Mouse (Mus musculus) liver, embryonic 16.5 days (tissue): Measurements from ENCODE around the gene Vegfb. TPM values are rescaled to one million over a fixed set of nuclear protein-coding genes. Genes with fewer than 3 reads are reported as not detected.

Experiments
- ATAC-seq: fragments of 200-750 bp; cut with Nextera tagmentation; 2 replicates; pipeline ENCODE4 v1.8.0; 2017; ENCODE audit warnings: low read depth, mild to moderate bottlenecking, moderate number of reproducible peaks, moderate library complexity
- H3K27ac ChIP-seq: fragments of 300-500 bp; sonication (generic); 2 replicates; pipeline ENCODE4 v1.5.1; 2014; ENCODE audit warnings: mild to moderate bottlenecking, low read length
- H3K27me3 ChIP-seq: fragments of 300-500 bp; sonication (generic); 2 replicates; pipeline ENCODE4 v1.6.1; 2014; ENCODE audit warnings: low read depth, low read length, mixed read lengths; ENCODE audit not compliant: control insufficient read depth, insufficient read depth
- H3K36me3 ChIP-seq: fragments of 300-500 bp; sonication (generic); 2 replicates; pipeline ENCODE4 v1.6.1; 2014; ENCODE audit warnings: mild to moderate bottlenecking; ENCODE audit not compliant: control insufficient read depth, insufficient read depth
- H3K4me1 ChIP-seq: fragments of 300-500 bp; sonication (generic); 2 replicates; pipeline ENCODE4 v1.6.1; 2014; ENCODE audit warnings: low read depth, low read length, mixed read lengths; ENCODE audit not compliant: control insufficient read depth
- H3K4me2 ChIP-seq: fragments of 300-500 bp; sonication (generic); 2 replicates; pipeline ENCODE4 v1.6.1; 2014; ENCODE audit warnings: low read depth, low read length, mixed read lengths
- H3K4me3 ChIP-seq: fragments of 300-500 bp; sonication (generic); 2 replicates; pipeline ENCODE4 v1.5.1; 2014; ENCODE audit warnings: low read depth, mild to moderate bottlenecking, low read length
- H3K9ac ChIP-seq: fragments of 300-500 bp; sonication (generic); 2 replicates; pipeline ENCODE4 v1.6.1; 2014; ENCODE audit warnings: low read depth, low read length
- H3K9me3 ChIP-seq: fragments of 300-500 bp; sonication (generic); replicated peaks from 2 replicates; pipeline ENCODE4 v1.6.1; 2016; ENCODE audit warnings: low read length; ENCODE audit not compliant: control insufficient read depth
- WGBS: fragments of 180-500 bp; shearing (Covaris S2); extraction: QIAGEN DNeasy Blood & Tissue Kit; methylation state at CpG from one replicate; pipeline ENCODE4 v1.1.7; 2014; ENCODE audit not compliant: insufficient replicate concordance; 5-methylcytosine and 5-hydroxymethylcytosine counted together
- polyA plus RNA-seq: library from polyadenylated mRNA; unstranded; fragments of >200 nt; fragmentation: Nextera tagmentation; extraction: Ambion mirVana; gene quantifications from 2 replicates; pipeline ENCODE4 v1.2.1, GENCODE M21; 2015

Gene Vegfb
- polyA plus RNA-seq, 1 experiment from 2014 or later, result 10.5 TPM

- 25% methylated on average over 29 of the region's 29 CpGs for WGBS
- H3K27me3 ChIP-seq, result peaks cover 5% of the 10 kb centered on the region
- peak overlapping the region; percentile 79 for H3K4me3 ChIP-seq
- H3K36me3 ChIP-seq, result no peaks in the 10 kb centered on the region
- no peak overlapping the region for H3K27ac ChIP-seq
- peak overlapping the region; percentile 93 for H3K4me2 ChIP-seq
- no peaks in the 10 kb centered on the region for H3K9me3 ChIP-seq
- H3K4me1 ChIP-seq, result peaks cover 17% of the 10 kb centered on the region
- ATAC-seq, result no peak
- peak overlapping the region; percentile 81 for H3K9ac ChIP-seq
These were observed 46.8 kb downstream of the Vegfb start for GRCm38 (mm10) chr19:6940396-6941351.

GRCm38 (mm10) chr19:6939106-6940002, 48.1 kb downstream of the Vegfb start:
- no peak overlapping the region for H3K9ac ChIP-seq
- WGBS, result 78% methylated on average over 20 of the region's 20 CpGs
- no peak for ATAC-seq

GRCm38 (mm10) chr19:6937541-6938465, 49.6 kb downstream of the Vegfb start:
- WGBS, result 75% methylated on average over 16 of the region's 16 CpGs
- H3K4me2 ChIP-seq, result no peak overlapping the region
- no peak overlapping the region for H3K9ac ChIP-seq
- peaks cover 34% of the 10 kb centered on the region for H3K27me3 ChIP-seq
- no peak overlapping the region for H3K4me3 ChIP-seq
- no peaks in the 10 kb centered on the region for H3K9me3 ChIP-seq
- H3K27ac ChIP-seq, result no peak overlapping the region
- H3K4me1 ChIP-seq, result peaks cover 17% of the 10 kb centered on the region
- H3K36me3 ChIP-seq, result no peaks in the 10 kb centered on the region
- ATAC-seq, result no peak

More at GRCm38 (mm10) chr19:6939106-6940002, 48.1 kb downstream of the Vegfb start:
- Histone ChIP-seq H3K27ac (no peak overlapping the region), H3K27me3 (peaks cover 18% of the 10 kb centered on the region), H3K9me3 (no peaks in the 10 kb centered on the region), H3K4me2 (no peak overlapping the region), H3K4me1 (peaks cover 17% of the 10 kb centered on the region), H3K36me3 (no peaks in the 10 kb centered on the region), H3K4me3 (no peak overlapping the region)

GRCm38 (mm10) chr19:6936299-6936698, 51.2 kb downstream of the Vegfb start:
- Histone ChIP-seq H3K9ac (no peak overlapping the region), H3K9me3 (no peaks in the 10 kb centered on the region), H3K27me3 (peaks cover 49% of the 10 kb centered on the region), H3K4me1 (peaks cover 14% of the 10 kb centered on the region), H3K4me3 (no peak overlapping the region), H3K4me2 (no peak overlapping the region), H3K36me3 (no peaks in the 10 kb centered on the region), H3K27ac (no peak overlapping the region)
- WGBS, result 26% methylated on average over 3 of the region's 3 CpGs
- no peak for ATAC-seq

GRCm38 (mm10) chr19:6934195-6934977, 53.1 kb downstream of the Vegfb start, which contains the start of gene Kcnk4:
Kcnk4 (minus strand) TSS chr19:6934515.
- peak within 1 kb of the TSS; percentile 18; the same call in 1 of the 2 replicates for H3K4me3 ChIP-seq
- H3K4me1 ChIP-seq, result peaks cover 4% of the 10 kb centered on the region
- 13% methylated on average over 22 of the region's 23 CpGs for WGBS
- no peaks in the 10 kb centered on the region for H3K36me3 ChIP-seq
- H3K27ac ChIP-seq, result no peak within 1 kb of the TSS
- no peak within 1 kb of the TSS for H3K9ac ChIP-seq
- no peak for ATAC-seq
- H3K27me3 ChIP-seq, result peaks cover 60% of the 10 kb centered on the region
- H3K9me3 ChIP-seq, result no peaks in the 10 kb centered on the region
- H3K4me2 ChIP-seq, result peak within 1 kb of the TSS; percentile 39

- H3K4me1 ChIP-seq, result peaks cover 4% of the 10 kb centered on the region
- H3K4me3 ChIP-seq, result peak overlapping the region; percentile 18; the same call in 1 of the 2 replicates
- no peak overlapping the region for H3K27ac ChIP-seq
- H3K9ac ChIP-seq, result no peak overlapping the region
- no peaks in the 10 kb centered on the region for H3K9me3 ChIP-seq
- WGBS, result 8% methylated on average over 58 of the region's 58 CpGs
- H3K27me3 ChIP-seq, result peaks cover 68% of the 10 kb centered on the region
- no peak for ATAC-seq
- peak overlapping the region; percentile 39 for H3K4me2 ChIP-seq
- no peaks in the 10 kb centered on the region for H3K36me3 ChIP-seq
These were observed 53.8 kb downstream of the Vegfb start for GRCm38 (mm10) chr19:6933436-6934194.

GRCm38 (mm10) chr19:6933102-6933435, 54.4 kb downstream of the Vegfb start:
- 37% methylated on average over 4 of the region's 4 CpGs for WGBS
- H3K4me3 ChIP-seq, result no peak overlapping the region
- no peak overlapping the region for H3K4me2 ChIP-seq
- H3K9ac ChIP-seq, result no peak overlapping the region
- no peak overlapping the region for H3K27ac ChIP-seq
- peaks cover 72% of the 10 kb centered on the region for H3K27me3 ChIP-seq
- H3K36me3 ChIP-seq, result no peaks in the 10 kb centered on the region
- ATAC-seq, result no peak
- no peaks in the 10 kb centered on the region for H3K9me3 ChIP-seq
- peaks cover 4% of the 10 kb centered on the region for H3K4me1 ChIP-seq
